Mouse (Mus musculus) MEL (cell line): ENCODE measurements around the gene Nup54. TPM values are rescaled to one million over a fixed set of nuclear protein-coding genes. Genes with fewer than 3 reads are reported as not detected.

Source experiments
- DNase-seq: peaks from one replicate; pipeline ENCODE4 v3.0.0; 2011; ENCODE audit warnings: low read depth, low spot score
- H3K27ac ChIP-seq: 2 replicates; pipeline ENCODE4 v1.5.1; 2012; ENCODE audit warnings: low read depth, mild to moderate bottlenecking, control low read depth, low read length, moderate library complexity; ENCODE audit not compliant: control insufficient read depth
- H3K27me3 ChIP-seq, 2 experiments: fragments of 150-350 bp in 1 of 2; sonication (generic) in 1 of 2; 2 replicates each; pipeline ENCODE4 v1.6.1; 2012; ENCODE audit warnings: low read length in 2 of 2, mild to moderate bottlenecking in 2 of 2, improper control_type of control experiment in 1 of 2, moderate library complexity in 1 of 2; ENCODE audit not compliant: insufficient read depth in 2 of 2, control insufficient read depth in 1 of 2
- H3K36me3 ChIP-seq, 2 experiments: 2 replicates each; pipeline ENCODE4 v1.6.1; 2012 to 2014; ENCODE audit warnings: low read length in 2 of 2, improper control_type of control experiment in 1 of 2, inconsistent platforms in 1 of 2, mild to moderate bottlenecking in 1 of 2; ENCODE audit not compliant: insufficient read depth in 2 of 2, control insufficient read depth in 1 of 2
- H3K4me1 ChIP-seq, 2 experiments: fragments of 150-350 bp in 1 of 2; sonication (generic) in 1 of 2; 2 replicates each; pipeline ENCODE4 v1.6.1; 2012; ENCODE audit warnings: low read length in 2 of 2, improper control_type of control experiment in 1 of 2, mild to moderate bottlenecking in 1 of 2; ENCODE audit not compliant: insufficient read depth in 2 of 2, control insufficient read depth in 1 of 2
- H3K4me3 ChIP-seq, 2 experiments: fragments of 150-350 bp in 1 of 2; sonication (generic) in 1 of 2; 2 replicates each; pipeline ENCODE4 v1.5.1; 2012; ENCODE audit warnings: low read depth in 2 of 2, low read length in 2 of 2, mild to moderate bottlenecking in 2 of 2, moderate library complexity in 2 of 2, control low read depth in 1 of 2, improper control_type of control experiment in 1 of 2; ENCODE audit not compliant: control insufficient read depth in 1 of 2, insufficient read depth in 1 of 2
- H3K79me2 ChIP-seq: 2 replicates; pipeline ENCODE4 v1.6.1; 2012; ENCODE audit warnings: mild to moderate bottlenecking, low read length, moderate library complexity; ENCODE audit not compliant: control insufficient read depth, poor library complexity, insufficient read depth
- H3K9ac ChIP-seq: 2 replicates; pipeline ENCODE4 v1.6.1; 2012; ENCODE audit warnings: low read depth, mild to moderate bottlenecking, control low read depth, low read length, moderate library complexity; ENCODE audit not compliant: control insufficient read depth, poor library complexity, severe bottlenecking
- H3K9me3 ChIP-seq: fragments of 150-350 bp; sonication (generic); replicated peaks from 2 replicates; pipeline ENCODE4 v1.6.1; 2012; ENCODE audit warnings: mild to moderate bottlenecking, low read length, improper control_type of control experiment, moderate library complexity; ENCODE audit not compliant: insufficient read depth
- BHLHE40 ChIP-seq: IDR thresholded peaks from 2 replicates; pipeline ENCODE4 v1.6.1; 2012; ENCODE audit warnings: low read depth, mild to moderate bottlenecking, inconsistent platforms, low read length, improper control_type of control experiment, borderline replicate concordance
- CHD1 ChIP-seq: IDR thresholded peaks from 2 replicates; pipeline ENCODE4 v1.6.1; 2012; ENCODE audit warnings: low read depth, mild to moderate bottlenecking, inconsistent platforms, low read length, improper control_type of control experiment
- CHD2 ChIP-seq: IDR thresholded peaks from 2 replicates; pipeline ENCODE4 v1.6.1; 2011; ENCODE audit warnings: low read length, improper control_type of control experiment
- GATA1 ChIP-seq: IDR thresholded peaks from 2 replicates; pipeline ENCODE4 v1.6.1; 2011; ENCODE audit warnings: low read depth, low read length, improper control_type of control experiment
- KAT2A ChIP-seq: conservative IDR thresholded peaks from 2 replicates; pipeline ENCODE4 v1.6.1; 2012; ENCODE audit warnings: low read depth, low read length, improper control_type of control experiment, inconsistent platforms
- MEF2A ChIP-seq: IDR thresholded peaks from 2 replicates; pipeline ENCODE4 v1.6.1; 2014; ENCODE audit warnings: low read depth, mild to moderate bottlenecking, inconsistent platforms, low read length, improper control_type of control experiment; ENCODE audit not compliant: poor library complexity, insufficient replicate concordance, severe bottlenecking; ENCODE audit errors: extremely low read depth
- MXI1 ChIP-seq: IDR thresholded peaks from 2 replicates; pipeline ENCODE4 v1.6.1; 2011; ENCODE audit warnings: mild to moderate bottlenecking, low read depth, low read length, improper control_type of control experiment
- MYB ChIP-seq: IDR thresholded peaks from 2 replicates; pipeline ENCODE4 v1.6.1; 2011; ENCODE audit warnings: mild to moderate bottlenecking, low read depth, low read length, improper control_type of control experiment
- MYC ChIP-seq: IDR thresholded peaks from 2 replicates; pipeline ENCODE4 v1.6.1; 2011; ENCODE audit warnings: low read depth, mild to moderate bottlenecking, low read length, improper control_type of control experiment, moderate library complexity
- POLR2A ChIP-seq, 2 experiments: IDR thresholded peaks; 2 replicates each; pipeline ENCODE4 v1.6.1; 2011 to 2012; ENCODE audit warnings: low read length in 2 of 2, mild to moderate bottlenecking in 2 of 2, control low read depth in 1 of 2, improper control_type of control experiment in 1 of 2, low read depth in 1 of 2, moderate library complexity in 1 of 2; ENCODE audit not compliant: control insufficient read depth in 1 of 2, insufficient read depth in 1 of 2, poor library complexity in 1 of 2
- POLR2AphosphoS2 ChIP-seq: IDR thresholded peaks from 2 replicates; pipeline ENCODE4 v1.6.1; 2011; ENCODE audit warnings: low read length, improper control_type of control experiment
- RAD21 ChIP-seq: IDR thresholded peaks from 2 replicates; pipeline ENCODE4 v1.6.1; 2011; ENCODE audit warnings: mild to moderate bottlenecking, low read depth, low read length, improper control_type of control experiment
- RCOR1 ChIP-seq: IDR thresholded peaks from 2 replicates; pipeline ENCODE4 v1.6.1; 2012; ENCODE audit warnings: low read depth, mild to moderate bottlenecking, inconsistent platforms, low read length, improper control_type of control experiment
- SIN3A ChIP-seq: IDR thresholded peaks from 2 replicates; pipeline ENCODE4 v1.6.1; 2012; ENCODE audit warnings: low read length, improper control_type of control experiment, inconsistent platforms
- SMC3 ChIP-seq: IDR thresholded peaks from 2 replicates; pipeline ENCODE4 v1.6.1; 2011; ENCODE audit warnings: low read depth, low read length, improper control_type of control experiment
- TBP ChIP-seq: IDR thresholded peaks from 2 replicates; pipeline ENCODE4 v1.8.0; 2011; ENCODE audit warnings: low read depth, low read length, improper control_type of control experiment
- UBTF ChIP-seq: IDR thresholded peaks from 2 replicates; pipeline ENCODE4 v1.6.1; 2012; ENCODE audit warnings: low read depth, mild to moderate bottlenecking, inconsistent platforms, low read length, improper control_type of control experiment, moderate library complexity, borderline replicate concordance; ENCODE audit not compliant: insufficient read depth
- USF1 ChIP-seq: IDR thresholded peaks from 2 replicates; pipeline ENCODE4 v1.6.1; 2014; ENCODE audit warnings: low read depth, mild to moderate bottlenecking, inconsistent platforms, low read length, improper control_type of control experiment, moderate library complexity
- USF2 ChIP-seq, 2 experiments: IDR thresholded peaks; 2 replicates each; pipeline ENCODE4 v1.6.1; 2011 to 2012; ENCODE audit warnings: improper control_type of control experiment in 2 of 2, low read length in 2 of 2, borderline replicate concordance in 1 of 2, inconsistent platforms in 1 of 2, low read depth in 1 of 2, mild to moderate bottlenecking in 1 of 2; ENCODE audit not compliant: insufficient read depth in 1 of 2
- ZMIZ1 ChIP-seq: IDR thresholded peaks from 2 replicates; pipeline ENCODE4 v1.6.1; 2012; ENCODE audit warnings: low read depth, mild to moderate bottlenecking, inconsistent platforms, low read length, improper control_type of control experiment, moderate library complexity
- polyA plus RNA-seq, 2 experiments: library from polyadenylated mRNA; stranded (reverse) in 1 of 2; unstranded in 1 of 2; fragments of >175 nt in 1 of 2; fragments of >200 nt in 1 of 2; gene quantifications; 2 replicates each; pipeline versions ENCODE4 v1.2.1 to v1.2.4; 2012; ENCODE audit warnings: low replicate concordance in 2 of 2, low read depth in 1 of 2; ENCODE audit not compliant: insufficient read length in 2 of 2, insufficient read depth in 1 of 2, missing spikeins in 1 of 2
- total RNA-seq: library from RNA; depleted of rRNA; stranded (reverse); fragments of 300-350 nt; gene quantifications from 2 replicates; pipeline ENCODE4 v1.2.3, GENCODE M21; 2012

Nup54 gene
- total and polyA plus RNA-seq, 3 experiments, result 67.5 to 106 TPM; not detected in 1

DNA sequence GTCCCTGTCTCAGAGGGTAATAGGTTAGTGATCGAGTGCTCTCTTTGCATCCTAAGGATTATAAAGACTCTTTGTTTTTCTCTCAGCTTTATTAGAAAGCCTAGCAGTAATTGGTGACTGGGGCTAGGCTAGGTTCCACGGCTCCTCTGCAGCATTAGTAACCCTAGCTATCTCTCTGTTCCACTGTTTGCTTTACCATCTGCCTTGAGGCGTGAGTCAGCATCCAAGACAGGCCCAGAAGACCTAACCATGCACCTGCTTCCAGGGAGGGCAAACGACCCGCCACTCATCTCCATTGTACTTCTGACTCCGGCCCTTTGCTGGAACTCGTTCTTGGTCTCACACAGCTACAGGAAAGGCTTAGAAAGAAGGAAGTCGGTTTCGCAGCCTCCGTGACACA is 41.2 kb downstream of the Nup54 start:
- no peak for TF ChIP-seq MXI1
- TF ChIP-seq CHD2, result no peak
- Histone ChIP-seq H3K36me3 (peaks cover 0 to 16% of the 10 kb centered on the region in 2 experiments; a peak in 2 of 4 replicates), H3K4me3 (no peak overlapping the region), H3K27me3 (no peaks in the 10 kb centered on the region; a peak in 1 of 4 replicates), H3K79me2 (no peaks in the 10 kb centered on the region), H3K9me3 (no peaks in the 10 kb centered on the region), H3K27ac (no peak overlapping the region), H3K4me1 (peaks cover 0 to 23% of the 10 kb centered on the region in 2 experiments; a peak in 2 of 4 replicates), H3K9ac (no peak overlapping the region)
- DNase-seq, result no peak

DNA sequence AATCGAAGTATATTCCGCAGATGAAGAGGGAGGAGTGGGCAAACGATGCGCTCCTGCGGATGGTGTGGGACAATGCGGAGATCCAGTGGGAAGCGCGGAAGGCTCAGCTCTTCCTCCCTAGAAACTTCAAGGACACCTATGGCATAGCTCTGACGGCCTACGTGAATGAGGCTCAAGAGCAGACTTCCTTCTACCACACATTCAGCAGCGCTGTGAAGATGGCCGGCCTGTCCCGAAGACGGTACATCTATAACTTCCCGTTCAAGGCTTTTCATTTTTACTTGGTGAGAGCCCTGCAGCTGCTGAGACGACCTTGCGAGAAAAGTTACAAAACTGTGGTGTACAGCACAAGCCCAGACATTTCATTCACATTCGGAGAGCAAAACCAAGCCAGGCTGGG is 42.5 kb downstream of the Nup54 start:
- no peaks in the 10 kb centered on the region; a peak in 1 of 4 replicates for H3K27me3 ChIP-seq
- no peak overlapping the region for H3K27ac ChIP-seq
- H3K9ac ChIP-seq, result no peak overlapping the region
- peaks cover 0 to 14% of the 10 kb centered on the region in 2 experiments; a peak in 2 of 4 replicates for H3K36me3 ChIP-seq
- no peaks in the 10 kb centered on the region for H3K79me2 ChIP-seq
- peaks cover 0 to 18% of the 10 kb centered on the region in 2 experiments; a peak in 2 of 4 replicates for H3K4me1 ChIP-seq
- no peaks in the 10 kb centered on the region for H3K9me3 ChIP-seq
- TF ChIP-seq MYC, result no peak
- TF ChIP-seq BHLHE40, result no peak
- TF ChIP-seq SMC3, result no peak
- TF ChIP-seq CHD1, result no peak
- no peak for TF ChIP-seq TBP
- no peak for TF ChIP-seq ZMIZ1
- TF ChIP-seq USF1, result no peak
- no peak for TF ChIP-seq RAD21
- TF ChIP-seq POLR2AphosphoS2, result no peak
- no peak for TF ChIP-seq KAT2A
- no peak for TF ChIP-seq MEF2A
- no peak for TF ChIP-seq GATA1
- TF ChIP-seq RCOR1, result no peak
- TF ChIP-seq MYB, result no peak
- TF ChIP-seq SIN3A, result no peak
- TF ChIP-seq POLR2A (IDR thresholded peaks at IDR 0.05; ENCODE audit: control insufficient read depth in 1 of 2, insufficient read depth in 1 of 2, low read depth in 1 of 2, low read length in 2 of 2, poor library complexity in 1 of 2), result no peak
- no peak for TF ChIP-seq USF2 (IDR thresholded peaks at IDR 0.05; ENCODE audit: borderline replicate concordance in 1 of 2, insufficient read depth in 1 of 2, low read depth in 1 of 2, low read length in 2 of 2)
- TF ChIP-seq UBTF, result no peak
- no peak overlapping the region for H3K4me3 ChIP-seq
- no peak for DNase-seq
